Mouse (Mus musculus): ENCODE data around the gene 1700056E22Rik.
A peak's percentile ranks its signal among the peaks of the same experiment; 100 is the strongest.

1700056E22Rik gene

DNA sequence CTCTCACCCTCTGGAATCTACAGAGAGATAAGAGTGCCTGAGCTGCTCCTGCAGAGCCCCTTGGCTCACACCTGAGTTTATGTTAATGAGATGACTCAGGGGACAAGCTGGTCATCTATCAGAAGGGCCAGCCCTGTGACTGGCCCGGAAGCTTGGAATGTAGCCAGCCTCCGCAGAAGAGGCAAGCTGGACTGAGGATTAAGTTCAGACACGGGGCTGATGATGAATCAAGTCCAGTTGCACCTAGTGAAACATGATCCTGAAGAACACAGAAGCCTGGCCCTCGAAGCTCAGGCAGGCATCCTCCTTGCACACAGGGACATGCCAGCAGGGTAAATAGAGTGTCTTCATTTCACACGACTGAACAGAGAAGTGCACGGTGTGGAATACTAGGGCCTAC is 17.7 kb upstream of the 1700056E22Rik start:
- no peak for DNase-seq (ENCODE audit: extremely low spot score, low read depth, low spot score)

DNA sequence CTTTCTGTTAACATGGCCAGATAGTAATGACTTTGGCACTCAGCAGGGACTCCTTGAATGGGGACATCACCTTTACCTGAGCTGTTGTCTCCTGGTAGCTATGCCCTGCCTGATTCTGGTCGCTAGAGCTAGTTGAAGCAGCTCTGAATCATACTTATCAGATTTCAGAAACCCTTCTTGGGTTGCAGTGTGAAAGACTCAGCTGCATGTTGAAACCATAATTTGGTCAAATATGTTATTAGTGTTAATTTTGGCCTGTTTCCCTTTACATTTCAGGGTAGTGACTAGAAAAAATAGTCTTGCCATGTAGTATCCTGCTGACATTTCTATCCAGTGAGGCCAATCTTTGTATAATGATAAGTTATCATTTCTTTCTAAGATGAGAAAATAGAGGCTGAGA is 17.2 kb upstream of the 1700056E22Rik start:
- DNase-seq (ENCODE audit: extremely low spot score, low read depth, low spot score) = no peak

DNA sequence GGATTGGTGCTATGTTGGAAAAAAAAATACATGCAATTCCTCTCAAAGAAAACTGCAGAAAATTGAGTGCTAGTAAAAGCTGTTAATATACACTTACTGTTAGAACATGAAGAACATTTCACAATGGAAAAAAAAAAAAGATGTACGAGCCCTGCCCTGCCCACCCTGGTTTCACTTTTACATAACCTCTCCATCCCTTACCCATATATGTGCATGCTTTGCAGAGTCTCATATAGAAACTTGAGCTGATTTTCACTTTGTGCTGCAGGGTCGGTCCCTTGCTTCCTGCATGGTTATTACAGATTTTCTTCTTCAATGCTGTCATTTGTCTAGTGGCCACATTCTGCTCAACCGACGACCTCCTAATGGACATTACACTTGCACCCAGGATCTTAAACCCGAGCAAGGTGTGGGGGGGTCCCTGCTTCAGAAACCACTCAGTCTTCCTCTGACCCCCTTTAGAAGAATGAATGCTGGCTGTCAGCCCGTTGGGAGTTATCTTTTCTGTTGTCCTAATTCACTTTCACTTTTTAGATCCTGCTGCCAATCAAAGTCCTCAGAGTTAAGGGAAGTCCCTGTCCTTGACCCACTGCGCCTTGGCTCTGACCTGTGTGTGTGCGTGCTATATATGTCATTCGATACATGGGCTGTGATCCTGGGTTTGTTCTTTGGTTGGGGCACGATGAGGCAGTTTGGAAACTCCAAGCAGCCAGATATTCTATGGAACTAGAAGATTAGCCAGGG is 14.7 kb upstream of the 1700056E22Rik start:
- no peak for DNase-seq (ENCODE audit: extremely low spot score, low read depth, low spot score)

DNA sequence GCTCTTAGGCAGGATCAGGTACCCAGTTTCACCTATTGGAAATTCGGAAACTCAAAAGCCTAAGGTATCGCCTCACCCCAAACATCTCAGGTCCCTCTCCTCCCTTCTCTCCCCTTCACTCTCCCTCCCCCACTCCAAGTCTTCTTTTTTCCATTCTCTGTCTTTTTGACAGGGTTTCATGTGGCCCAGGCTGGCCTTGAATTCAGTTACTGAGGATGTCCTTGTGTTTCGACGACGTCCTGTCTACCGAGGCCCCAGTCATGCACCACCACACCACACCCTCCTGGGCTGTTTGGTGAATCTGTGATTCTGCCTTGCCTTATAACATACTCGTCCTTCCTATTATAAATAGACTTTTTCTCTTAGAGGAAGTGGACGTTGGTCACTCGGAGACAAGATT is 13.7 kb upstream of the 1700056E22Rik start:
- no peak for DNase-seq (ENCODE audit: extremely low spot score, low read depth, low spot score)

DNA sequence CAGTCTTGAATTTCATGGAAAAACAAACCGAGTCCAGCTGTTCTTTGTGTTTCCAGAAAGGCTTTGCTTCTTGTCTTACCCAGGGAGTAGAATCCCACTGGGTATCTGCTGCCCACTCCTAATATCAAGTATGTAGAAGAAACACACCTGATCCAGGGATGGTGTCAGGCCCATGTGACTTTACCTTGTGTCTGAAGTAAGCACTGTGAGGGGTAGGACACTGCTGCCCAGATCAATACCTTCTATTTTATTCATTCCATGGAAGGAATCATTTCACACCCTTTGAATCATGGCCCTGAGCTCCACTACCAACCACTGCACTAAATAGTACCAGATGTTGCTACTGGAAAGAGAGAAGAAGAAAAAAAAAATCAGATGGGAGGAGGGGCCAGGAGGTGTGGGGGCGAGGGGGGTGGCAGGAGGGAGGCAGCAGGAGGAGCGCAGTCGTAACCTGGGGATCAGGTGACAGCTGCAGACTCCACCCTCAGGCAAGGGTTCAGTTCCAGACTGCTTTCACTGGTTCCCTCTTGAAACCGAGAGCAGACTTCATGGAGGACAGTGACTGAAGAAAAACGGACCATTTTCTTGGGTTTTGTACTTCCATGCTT is 12.1 kb upstream of the 1700056E22Rik start:
- peak; percentile 28 for DNase-seq (ENCODE audit: extremely low spot score, low read depth, low spot score)

DNA sequence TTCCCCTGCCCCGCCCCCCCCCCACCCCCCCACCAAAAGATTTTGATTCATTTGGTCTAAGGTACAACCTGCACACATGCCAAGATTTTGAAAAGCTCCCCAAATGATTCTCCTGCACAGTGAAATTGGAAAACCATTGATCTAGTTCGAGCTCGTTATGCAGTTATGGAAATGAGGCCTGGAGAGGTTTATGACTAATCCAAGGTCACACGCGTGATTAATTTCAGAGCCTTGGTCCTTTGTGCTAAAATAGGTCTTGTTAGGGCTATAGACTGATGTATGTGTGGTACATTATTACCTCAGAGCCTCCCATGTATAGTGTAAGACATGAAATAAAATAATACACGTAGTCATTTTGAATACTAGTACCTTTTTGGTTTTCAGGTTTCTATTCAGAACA is 9.3 kb upstream of the 1700056E22Rik start:
- no peak for DNase-seq (ENCODE audit: extremely low spot score, low read depth, low spot score)

DNA sequence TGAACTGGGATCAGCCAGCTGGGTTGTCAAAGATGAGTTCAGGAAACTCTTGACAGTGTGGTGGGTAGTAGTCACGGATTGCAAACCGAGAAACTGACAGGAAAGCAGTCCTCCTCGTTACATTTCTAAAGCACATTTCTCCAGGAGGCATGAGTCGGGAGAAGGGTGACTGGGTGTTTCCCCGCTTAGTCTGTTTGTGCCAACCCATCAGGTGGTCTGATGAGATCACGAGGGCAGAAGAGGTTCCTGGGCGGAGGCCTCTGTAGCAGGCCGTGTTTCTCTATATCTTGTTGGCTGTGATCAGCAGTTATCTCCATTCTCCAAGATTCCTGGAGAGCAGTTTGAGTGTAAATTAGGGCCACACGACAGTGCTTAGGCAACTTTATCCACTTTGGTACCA is 8.6 kb upstream of the 1700056E22Rik start:
- no peak for DNase-seq (ENCODE audit: extremely low spot score, low read depth, low spot score)

DNA sequence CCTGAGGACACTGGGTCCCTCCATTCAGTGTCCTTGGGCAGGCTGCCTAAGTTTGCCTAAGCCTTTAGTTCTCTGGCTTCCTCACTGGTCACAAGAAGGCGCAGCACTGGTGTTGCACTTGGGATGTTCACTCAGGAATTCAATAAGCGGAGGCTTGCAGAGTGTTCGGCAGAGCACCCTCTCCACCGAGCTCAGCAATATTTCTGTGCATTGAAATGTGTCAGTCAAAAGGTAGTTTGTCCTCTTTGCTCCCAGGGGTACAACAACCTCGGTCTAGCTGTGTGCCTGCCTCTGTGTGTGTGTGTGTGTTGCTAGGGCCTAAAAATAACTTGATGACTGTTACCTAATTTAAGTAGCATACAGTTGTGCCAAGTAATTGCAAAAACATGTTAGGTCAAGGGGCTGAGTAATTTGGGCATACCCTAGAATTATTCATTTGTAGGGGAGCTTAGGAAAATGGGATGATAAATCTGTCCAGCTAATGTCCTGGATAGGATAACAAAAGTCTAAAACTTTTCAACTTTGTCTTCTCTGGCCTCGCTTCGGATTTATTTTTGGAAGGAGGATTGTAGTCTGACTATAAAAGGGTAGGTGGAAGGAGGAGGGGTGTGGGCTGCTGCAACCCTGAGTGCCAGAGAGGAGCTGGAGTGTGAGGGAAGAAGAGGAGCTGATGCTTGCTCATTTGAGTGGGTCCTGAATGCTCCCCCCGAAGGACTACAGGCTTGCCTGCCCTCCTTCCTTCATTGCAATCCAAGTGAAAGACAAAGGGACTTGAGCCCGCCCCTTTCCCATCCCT is 7.9 kb upstream of the 1700056E22Rik start:
- DNase-seq (ENCODE audit: extremely low spot score, low read depth, low spot score) = no peak

DNA sequence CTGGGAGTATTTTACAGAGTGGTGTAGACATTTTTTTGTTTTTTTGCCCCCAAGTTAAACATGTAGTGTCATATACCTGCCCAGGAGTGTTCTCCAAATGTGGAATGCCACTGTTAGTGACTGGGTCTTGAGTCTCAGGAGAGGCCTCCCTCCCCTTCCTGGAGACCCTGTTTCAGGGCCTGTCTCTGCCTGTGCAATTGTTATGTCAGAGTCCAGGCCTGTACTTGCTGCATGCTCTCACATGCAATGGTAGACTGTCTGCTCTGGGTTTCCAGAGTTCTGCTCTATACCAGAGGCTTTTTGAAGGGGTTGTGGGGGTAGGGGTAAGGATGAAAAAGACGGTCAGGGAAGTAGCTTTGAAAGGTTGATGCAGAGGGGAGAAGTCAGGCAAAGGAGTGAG is 6.8 kb upstream of the 1700056E22Rik start:
- DNase-seq (ENCODE audit: extremely low spot score, low read depth, low spot score) = no peak

DNA sequence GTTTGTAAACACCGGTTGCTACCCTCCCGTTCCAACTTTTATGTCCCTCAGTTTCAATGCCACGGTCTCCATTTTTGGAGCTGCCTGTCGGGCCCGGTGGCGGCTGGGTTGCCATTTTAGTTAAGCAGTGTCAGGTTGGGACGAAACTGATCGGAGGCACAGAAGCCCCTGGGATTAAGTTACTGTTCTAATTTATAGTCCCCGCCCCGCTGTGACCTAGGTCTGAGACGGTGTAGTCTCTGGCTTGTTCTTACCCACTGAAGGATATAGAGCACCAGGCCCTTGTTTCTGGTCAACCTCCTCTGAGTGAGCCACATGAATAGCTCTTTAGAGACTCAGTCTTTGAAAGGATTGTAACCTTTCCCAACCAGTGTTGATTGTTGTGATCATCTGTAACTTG is 6.1 kb upstream of the 1700056E22Rik start:
- DNase-seq (ENCODE audit: extremely low spot score, low read depth, low spot score) = no peak

DNA sequence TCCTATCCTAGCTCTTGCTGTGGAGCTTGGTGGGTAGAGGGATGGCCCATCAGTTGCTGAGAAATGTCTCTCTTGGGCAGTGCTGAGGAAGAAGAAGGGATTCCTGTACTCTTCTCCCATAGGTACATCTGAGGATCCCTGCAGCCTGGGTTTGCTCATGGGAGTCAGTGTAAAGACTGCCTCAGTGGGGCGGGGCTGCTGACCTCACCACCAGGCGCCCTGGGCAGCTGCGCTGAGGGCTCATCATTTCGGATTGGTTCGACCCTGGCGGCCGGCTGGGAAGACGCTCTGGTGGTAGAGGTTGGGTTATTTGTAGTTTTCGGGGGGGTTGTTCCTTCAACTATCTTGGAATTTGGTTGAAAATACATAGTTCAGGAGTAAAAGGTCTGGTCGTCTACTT is 5.2 kb upstream of the 1700056E22Rik start:
- DNase-seq (ENCODE audit: extremely low spot score, low read depth, low spot score) = no peak

DNA sequence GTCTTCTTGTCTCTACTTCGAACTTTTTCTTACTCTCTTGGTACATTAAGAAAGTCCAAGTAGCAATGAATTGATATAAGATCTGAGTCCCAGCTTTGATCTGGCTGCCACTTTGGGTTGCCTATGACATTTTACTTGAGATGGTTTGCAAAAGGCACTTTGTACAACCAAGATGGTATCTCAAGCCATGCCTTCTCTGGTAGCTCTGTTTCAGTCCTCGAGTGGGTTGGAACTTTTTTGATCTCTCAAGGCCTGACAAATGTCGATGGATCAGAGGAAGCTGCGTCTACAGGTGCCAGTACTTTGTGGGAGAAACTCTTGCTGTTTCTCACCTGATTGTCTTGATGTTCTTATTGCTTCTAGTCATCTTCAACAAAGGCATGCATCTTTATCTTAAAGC is 3.7 kb upstream of the 1700056E22Rik start:
- no peak for DNase-seq (ENCODE audit: extremely low spot score, low read depth, low spot score)

DNA sequence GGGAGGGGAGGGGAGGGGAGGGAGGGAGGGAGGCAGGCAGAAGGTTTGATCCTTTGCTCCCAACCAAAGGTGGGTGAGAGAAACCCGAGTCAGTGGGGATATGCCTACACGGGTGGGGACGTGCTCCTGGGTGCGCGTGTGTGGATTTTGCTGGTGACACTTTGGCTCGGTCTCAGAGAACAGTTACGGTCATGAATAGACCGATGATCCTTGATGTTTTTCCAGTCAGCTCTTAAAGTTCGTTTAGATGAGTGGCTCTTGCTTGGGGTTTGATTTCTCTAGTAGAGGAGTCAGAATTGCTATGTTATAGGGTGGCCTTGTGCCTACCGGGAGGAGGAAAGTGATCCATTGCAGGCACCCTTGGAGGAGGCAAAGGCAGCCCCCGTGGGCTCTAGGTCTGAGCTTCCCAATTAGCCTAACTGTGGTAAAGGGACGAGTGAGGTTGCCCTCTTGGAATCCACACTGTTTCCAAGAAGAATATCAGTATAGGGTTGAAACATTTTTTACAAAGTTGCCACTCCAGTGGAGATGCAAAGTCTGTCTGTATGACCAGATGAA is 1.3 kb upstream of the 1700056E22Rik start:
- no peak for DNase-seq (ENCODE audit: extremely low spot score, low read depth, low spot score)

DNA sequence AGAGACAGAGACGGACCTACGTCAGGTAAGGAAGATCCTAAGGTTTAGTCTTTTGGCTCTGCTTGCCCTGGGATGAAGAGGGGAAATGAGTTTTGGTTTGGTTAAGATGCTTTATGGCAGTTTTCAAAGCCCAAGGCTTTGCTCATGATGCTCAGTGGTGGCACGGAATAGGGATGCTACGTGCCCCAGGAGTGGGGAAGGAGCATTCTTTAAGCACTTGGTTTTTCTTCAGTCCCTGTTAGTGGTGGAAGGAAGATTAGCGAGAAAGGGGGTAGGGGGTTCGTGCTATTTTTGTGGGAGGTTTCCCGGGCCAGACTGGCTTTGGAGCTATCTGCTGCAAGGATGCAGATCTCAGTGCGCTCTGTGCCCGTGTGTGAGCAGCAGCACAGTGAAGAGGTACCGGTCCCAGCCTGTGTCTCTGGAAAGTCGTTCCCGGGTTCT is 660 bp upstream of the 1700056E22Rik start:
- peak; percentile 42 for DNase-seq (ENCODE audit: extremely low spot score, low read depth, low spot score)

DNA sequence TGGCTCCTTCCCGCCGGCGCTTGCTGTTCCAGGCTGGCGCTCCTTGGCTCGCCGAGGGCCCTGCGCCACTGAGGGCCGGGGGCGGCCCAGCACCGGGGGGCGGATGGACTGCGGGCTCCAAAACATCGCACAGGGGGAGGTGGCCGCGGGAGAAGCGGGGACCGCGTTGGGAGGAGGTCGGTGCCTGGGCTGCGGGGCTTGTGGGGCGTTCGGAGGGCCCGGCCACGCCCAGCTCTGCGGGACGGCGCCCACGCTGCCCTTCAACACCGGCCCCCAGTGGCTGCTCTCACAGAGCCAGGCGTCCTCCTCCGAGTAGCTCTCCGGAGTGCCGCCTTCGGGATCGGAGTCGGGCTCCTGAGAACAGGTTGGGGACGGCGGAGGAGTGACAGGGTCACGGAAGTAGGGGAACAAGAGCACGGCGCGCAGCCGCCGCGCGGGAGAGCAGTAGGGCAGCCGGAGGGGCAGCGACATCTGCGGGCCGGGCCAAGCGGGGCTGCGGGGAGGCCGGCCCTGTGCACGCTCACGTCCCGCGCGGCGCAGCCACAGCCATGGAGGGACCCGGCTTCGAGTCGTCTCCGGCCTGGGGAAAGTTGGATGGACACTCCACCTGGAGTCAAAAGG is 601 bp downstream of the 1700056E22Rik start:
- no peak for DNase-seq (ENCODE audit: extremely low spot score, low read depth, low spot score)

DNA sequence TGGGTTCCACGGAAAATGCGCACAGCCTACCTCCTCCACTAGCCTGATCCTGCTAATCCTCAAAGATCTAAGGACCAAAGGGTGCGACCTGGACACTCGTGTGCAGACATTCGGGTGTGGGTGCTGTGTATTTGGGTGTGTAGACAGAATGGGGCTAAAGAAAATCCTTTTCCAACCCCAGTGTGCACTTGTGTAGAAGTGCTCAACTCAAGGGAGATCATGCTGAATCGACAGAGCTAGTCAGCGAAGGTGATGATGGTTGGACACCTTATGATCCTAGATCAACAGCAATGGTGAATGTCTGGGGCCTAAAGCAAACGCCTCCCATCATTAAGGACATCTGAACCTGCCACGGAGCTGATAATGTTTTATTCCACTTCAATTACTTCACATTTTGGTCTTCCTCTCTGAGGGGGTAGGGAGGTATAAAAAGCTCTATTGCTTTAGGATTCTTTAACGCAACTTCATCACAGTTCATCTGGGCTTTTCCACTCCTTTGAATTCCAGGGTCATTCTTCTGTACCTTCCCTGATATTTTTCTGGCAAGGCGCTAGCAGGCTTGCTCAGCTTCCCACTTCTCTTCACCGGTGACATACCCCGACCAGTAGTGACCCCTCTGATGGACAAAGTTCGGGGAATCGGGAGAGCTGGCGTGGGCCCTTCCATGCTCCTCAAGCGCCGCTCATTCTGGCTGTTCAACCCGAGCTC is 1.3 kb downstream of the 1700056E22Rik start:
- no peak for DNase-seq (ENCODE audit: extremely low spot score, low read depth, low spot score)

DNA sequence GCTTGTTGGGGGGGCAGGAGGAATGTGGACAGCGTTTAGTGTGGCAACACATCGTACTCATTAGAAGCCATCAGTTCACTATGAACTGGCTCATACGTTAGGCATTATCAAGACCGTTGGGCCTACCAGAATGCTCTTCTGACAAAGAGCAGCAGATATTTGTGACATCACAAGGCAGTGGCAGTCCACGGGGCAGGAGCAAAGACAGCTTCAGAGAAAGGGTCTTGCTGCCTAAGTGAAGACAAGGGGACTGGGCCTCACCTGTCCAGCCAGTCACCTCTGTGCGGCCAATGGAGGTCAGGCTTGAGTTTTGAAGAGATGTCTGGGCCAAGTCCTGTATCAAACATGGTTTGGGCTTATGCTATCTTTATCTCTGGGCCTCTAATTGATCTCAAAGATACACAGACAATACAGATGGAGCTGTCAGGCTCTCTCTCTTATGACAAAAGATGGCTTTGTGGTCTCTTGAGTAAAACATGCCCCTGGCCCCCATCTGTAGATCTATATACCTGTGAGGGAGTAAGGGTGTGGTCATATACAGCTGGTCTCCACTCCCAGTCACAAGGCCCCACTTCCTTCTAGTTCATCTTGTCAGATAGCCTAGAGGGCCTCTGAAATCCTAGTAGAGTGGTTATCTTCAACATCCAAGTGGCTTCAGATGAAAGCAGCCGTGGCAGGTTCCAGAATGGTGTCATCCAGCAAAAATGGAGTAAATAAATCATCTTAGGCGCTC is 3.9 kb downstream of the 1700056E22Rik start:
- DNase-seq (ENCODE audit: extremely low spot score, low read depth, low spot score) = no peak

DNA sequence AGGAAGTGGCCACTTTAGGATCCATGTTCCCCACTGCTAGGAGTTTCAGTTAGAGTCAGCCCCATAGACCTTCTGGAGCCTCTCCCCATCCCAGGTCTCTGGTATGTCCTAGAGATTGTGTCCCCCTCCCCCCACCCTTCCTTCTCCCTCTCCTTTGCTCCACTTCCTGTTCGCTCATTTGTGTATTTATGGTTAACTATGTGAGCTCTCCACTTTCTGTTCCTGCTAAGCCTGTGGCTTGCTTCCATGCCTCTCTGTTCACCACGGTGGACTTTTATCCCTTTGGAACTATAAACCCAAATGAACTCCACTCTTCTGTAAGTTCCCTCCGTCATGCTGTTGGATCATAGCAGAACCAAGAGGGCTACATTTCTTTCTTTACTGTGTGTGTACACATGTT is 7.1 kb downstream of the 1700056E22Rik start:
- DNase-seq (ENCODE audit: extremely low spot score, low read depth, low spot score) = no peak

DNA sequence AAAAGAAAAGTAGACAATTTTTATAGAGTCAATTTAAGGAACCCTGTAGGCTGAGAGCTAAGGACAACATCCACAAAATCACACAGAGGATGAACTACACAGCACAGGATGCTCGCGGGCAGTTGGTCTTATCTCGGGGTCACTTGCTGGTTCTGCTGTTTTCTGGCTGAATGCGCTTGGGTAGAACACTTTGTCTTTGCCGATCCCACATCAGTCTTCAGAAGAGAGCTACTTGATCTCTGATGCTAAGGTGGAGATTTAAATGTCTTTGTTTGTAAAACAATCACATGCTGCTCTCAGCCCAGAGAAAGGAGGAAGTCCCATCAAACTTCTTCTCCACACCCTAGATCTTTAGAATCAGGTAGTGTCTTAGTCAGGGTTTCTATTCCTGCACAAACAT is 9.0 kb downstream of the 1700056E22Rik start:
- no peak for DNase-seq (ENCODE audit: extremely low spot score, low read depth, low spot score)

DNA sequence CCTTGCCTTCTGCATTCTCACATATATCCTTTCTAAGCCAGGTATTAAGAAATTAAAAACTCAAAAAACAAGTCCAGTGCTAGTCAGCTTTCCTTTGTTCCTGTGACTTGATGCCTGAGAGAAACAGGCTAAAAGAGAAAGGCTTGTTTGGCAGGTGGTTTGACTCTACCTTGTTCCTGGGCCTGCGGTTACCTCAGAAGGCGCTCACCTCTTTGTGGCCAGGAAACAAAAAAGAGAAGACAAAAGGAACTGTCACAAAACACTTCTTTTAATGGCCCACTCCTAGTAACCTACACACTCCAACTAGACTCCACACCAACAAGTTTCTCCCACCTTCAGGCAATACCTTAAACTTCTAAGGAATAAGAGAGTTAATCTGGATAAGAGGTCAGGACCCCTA is 9.5 kb downstream of the 1700056E22Rik start:
- no peak for DNase-seq (ENCODE audit: extremely low spot score, low read depth, low spot score)

Measured in hindlimb bud, embryonic 11.5 days (tissue).